Mouse (Mus musculus) megakaryocyte, embryonic 14.5 days (primary cell): ENCODE data around the gene Uqcc1. TPM values are rescaled to one million over a fixed set of nuclear protein-coding genes. Genes with fewer than 3 reads are reported as not detected.

ENCODE experiments used
- H3K27me3 ChIP-seq: replicated peaks from 2 replicates; pipeline ENCODE3; 2012; ENCODE audit warnings: inconsistent platforms
- H3K36me3 ChIP-seq: replicated peaks from 2 replicates; pipeline ENCODE3; 2012; ENCODE audit warnings: low read length, inconsistent platforms, mixed read lengths
- H3K4me1 ChIP-seq: 2 replicates; pipeline ENCODE4 v1.6.1; 2012; ENCODE audit warnings: inconsistent platforms
- H3K4me3 ChIP-seq: replicated peaks from 2 replicates; pipeline ENCODE3; 2012; ENCODE audit warnings: moderate library complexity, mild to moderate bottlenecking, inconsistent platforms
- H3K9me3 ChIP-seq: 2 replicates; pipeline ENCODE4 v1.6.1; 2012; ENCODE audit warnings: inconsistent platforms
- FLI1 ChIP-seq: IDR thresholded peaks from 2 replicates; pipeline ENCODE4 v1.6.1; 2012; ENCODE audit warnings: low read length, inconsistent platforms, mixed read lengths
- GATA1 ChIP-seq: IDR thresholded peaks from 3 replicates; pipeline ENCODE4 v1.6.1; 2012; ENCODE audit warnings: mixed read lengths, low read length, inconsistent platforms, borderline replicate concordance
- polyA plus RNA-seq: library from polyadenylated mRNA; stranded (reverse); fragments of >175 nt; gene quantifications from 2 replicates; pipeline ENCODE4 v1.2.3, GENCODE M21; 2012; ENCODE audit warnings: low replicate concordance; ENCODE audit not compliant: insufficient read depth

The Uqcc1 gene
- polyA plus RNA-seq, 1 experiment = 2.8 TPM

DNA sequence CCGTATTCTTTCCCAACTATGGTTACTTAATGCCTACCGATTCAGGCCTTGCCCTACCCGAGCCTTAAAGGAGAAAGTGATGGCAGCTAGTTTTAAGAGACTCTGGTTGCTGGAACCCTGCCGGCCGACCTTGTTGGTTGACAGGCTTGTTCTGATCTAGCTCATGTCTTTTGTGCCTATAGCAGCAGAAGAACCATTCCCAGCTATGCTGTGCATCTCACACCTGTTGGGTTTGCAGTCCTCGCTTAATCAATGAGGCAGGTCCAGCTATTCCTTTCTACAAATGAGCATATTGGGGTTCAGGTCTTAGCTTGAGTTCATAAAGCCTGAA, 124.2 kb downstream of the Uqcc1 start:
- Histone ChIP-seq H3K4me3 (no peak overlapping the region), H3K27me3 (peaks cover 78% of the 10 kb centered on the region), H3K36me3 (no peaks in the 10 kb centered on the region), H3K9me3 (no peaks in the 10 kb centered on the region), H3K4me1 (no peaks in the 10 kb centered on the region)
- TF ChIP-seq GATA1 (no peak), FLI1 (no peak)

DNA sequence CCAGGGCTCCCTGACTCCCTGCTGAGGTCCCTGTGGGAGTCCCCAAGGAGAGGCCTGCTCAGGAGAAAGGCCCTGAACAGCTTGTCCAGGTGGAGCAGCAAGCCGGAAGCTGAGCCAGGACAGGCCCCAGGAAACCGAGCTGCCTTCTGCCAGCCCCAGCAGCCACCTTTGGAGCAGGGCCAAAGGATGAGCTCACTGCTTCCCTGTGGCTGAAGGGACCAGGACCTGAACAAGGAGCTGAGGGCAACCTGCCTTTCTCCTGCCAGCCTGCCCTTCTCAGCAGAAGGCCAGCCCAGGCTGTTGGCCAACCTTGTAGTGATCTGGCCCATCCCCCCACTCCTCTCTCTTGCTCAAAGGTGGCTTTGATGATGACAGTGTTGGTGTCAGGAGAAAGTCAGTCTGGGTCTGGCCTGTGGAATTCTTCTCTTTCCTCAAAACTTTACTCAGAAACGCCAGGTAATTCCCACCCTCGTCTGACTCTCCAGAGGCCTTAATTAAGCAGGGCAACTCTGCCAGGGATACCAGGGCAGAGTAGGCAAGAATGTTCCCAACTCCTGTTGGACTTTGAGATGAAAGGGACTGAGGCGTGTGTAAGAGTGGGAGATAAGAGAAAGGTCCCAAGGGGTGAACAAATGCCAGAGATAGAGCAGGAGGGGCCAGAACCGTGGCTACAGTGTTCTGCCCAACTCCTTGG, 124.7 kb downstream of the Uqcc1 start:
- Histone ChIP-seq H3K4me3 (no peak overlapping the region), H3K4me1 (no peaks in the 10 kb centered on the region), H3K9me3 (no peaks in the 10 kb centered on the region), H3K27me3 (peaks cover 75% of the 10 kb centered on the region), H3K36me3 (no peaks in the 10 kb centered on the region)
- TF ChIP-seq GATA1 (no peak), FLI1 (no peak)

DNA sequence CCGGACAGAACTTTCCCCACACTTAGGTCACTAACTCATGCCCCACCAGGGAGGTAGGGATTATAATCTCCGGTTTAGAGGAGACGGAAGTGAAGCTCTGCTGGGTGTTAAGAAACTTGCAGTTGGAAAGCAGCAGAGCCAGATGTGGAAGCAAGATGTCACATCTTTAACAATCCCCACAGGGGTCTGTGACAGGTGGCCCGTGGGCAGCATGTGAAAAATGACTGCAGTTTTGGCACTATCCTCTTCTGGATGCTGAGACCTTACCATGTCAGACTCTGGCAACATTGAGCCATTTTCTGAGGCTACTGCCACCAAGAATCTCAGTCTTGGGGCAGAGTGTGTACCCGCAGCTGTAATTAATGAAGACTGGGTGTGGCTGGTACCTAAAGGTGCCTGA, 126.1 kb downstream of the Uqcc1 start:
- Histone ChIP-seq H3K4me1 (no peaks in the 10 kb centered on the region), H3K36me3 (no peaks in the 10 kb centered on the region), H3K27me3 (peaks cover 77% of the 10 kb centered on the region), H3K4me3 (no peak overlapping the region), H3K9me3 (no peaks in the 10 kb centered on the region)
- TF ChIP-seq GATA1 (no peak), FLI1 (no peak)

DNA sequence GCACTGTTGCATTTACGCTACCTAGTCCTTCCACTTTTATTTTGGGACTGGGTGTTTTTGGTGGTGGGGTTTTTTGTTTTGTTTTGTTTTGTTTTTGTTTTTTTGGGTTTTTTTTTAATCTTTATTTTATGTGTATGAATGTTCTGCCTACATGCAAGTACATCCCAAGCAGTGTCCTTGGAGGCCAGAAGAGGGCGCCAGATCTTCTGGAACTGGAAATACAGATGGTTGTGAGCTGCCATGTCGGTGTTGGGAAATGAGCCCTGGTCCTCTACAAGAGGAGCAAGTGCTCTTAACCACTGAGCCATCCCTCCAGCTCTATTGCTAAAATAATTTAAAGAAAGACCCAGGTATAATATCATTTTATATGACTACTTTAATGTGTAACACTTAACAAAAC, 127.3 kb downstream of the Uqcc1 start:
- peaks cover 83% of the 10 kb centered on the region for H3K27me3 ChIP-seq
- TF ChIP-seq FLI1 (no peak), GATA1 (no peak)
- H3K9me3 ChIP-seq = no peaks in the 10 kb centered on the region
- no peaks in the 10 kb centered on the region for H3K4me1 ChIP-seq
- no peak overlapping the region for H3K4me3 ChIP-seq
- H3K36me3 ChIP-seq = no peaks in the 10 kb centered on the region

DNA sequence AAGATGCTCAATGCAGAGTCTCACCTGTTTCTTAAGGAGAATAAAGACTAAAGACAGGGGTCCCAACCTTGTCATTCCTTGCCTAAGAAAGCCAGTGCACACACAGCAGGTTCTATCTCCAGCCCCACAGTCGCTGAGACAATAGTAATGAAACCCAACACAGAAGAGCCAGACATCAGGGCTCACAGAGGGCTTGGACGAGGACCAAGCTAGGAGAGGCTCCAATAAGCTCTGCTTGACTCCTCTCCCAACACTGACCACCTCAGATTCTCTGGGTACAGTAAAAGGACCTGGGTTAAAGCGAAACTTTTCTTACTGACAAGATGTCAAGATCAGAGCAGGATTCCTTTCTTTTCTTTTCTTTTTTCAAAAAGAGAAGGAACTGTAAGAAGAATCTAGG, 131.5 kb downstream of the Uqcc1 start:
- no peak overlapping the region for H3K4me3 ChIP-seq
- no peaks in the 10 kb centered on the region for H3K9me3 ChIP-seq
- H3K4me1 ChIP-seq = no peaks in the 10 kb centered on the region
- no peaks in the 10 kb centered on the region for H3K36me3 ChIP-seq
- TF ChIP-seq GATA1 = no peak
- TF ChIP-seq FLI1 = no peak
- peaks cover 69% of the 10 kb centered on the region for H3K27me3 ChIP-seq

Other genes starting within 250 kb of the Uqcc1 start
- 80.8 and 188 TPM in 2 replicates for gene Trpc4ap, start 237.9 kb downstream of the Uqcc1 start, polyA plus RNA-seq
- 90.3 and 158 TPM in 2 replicates for gene Edem2, start 200.8 kb downstream of the Uqcc1 start, polyA plus RNA-seq
- gene Gm17581, start 194.4 kb downstream of the Uqcc1 start, polyA plus RNA-seq = not detected in 2 replicates
- 1.1 TPM in 1 of 2 replicates, not detected in the other for gene Procr, start 179.2 kb downstream of the Uqcc1 start, polyA plus RNA-seq
- not detected in 2 replicates for gene Mmp24, start 155.0 kb downstream of the Uqcc1 start, polyA plus RNA-seq
- gene BC029722, start 110.9 kb downstream of the Uqcc1 start, polyA plus RNA-seq = 30.5 and 31.7 TPM in 2 replicates
- 266 and 882 TPM in 2 replicates for gene Eif6, start 103.4 kb downstream of the Uqcc1 start, polyA plus RNA-seq
- 0.03 and 0.55 TPM in 2 replicates for gene Fam83c, start 95.5 kb downstream of the Uqcc1 start, polyA plus RNA-seq
- gene Gm15557, start 10.4 kb upstream of the Uqcc1 start, polyA plus RNA-seq = not detected in 2 replicates
- gene Gdf5, start 15.1 kb upstream of the Uqcc1 start, polyA plus RNA-seq = not detected in 2 replicates
- gene Cep250, start 26.1 kb upstream of the Uqcc1 start, polyA plus RNA-seq = 7.1 and 19.6 TPM in 2 replicates
- gene 6430550D23Rik, start 77.7 kb upstream of the Uqcc1 start, polyA plus RNA-seq = not detected in 2 replicates
- 49.2 and 93.8 TPM in 2 replicates for gene Ergic3, start 77.7 kb upstream of the Uqcc1 start, polyA plus RNA-seq
- not detected in 2 replicates for gene Fer1l4, start 122.6 kb upstream of the Uqcc1 start, polyA plus RNA-seq
- 2.2 TPM in 1 of 2 replicates, not detected in the other for gene Spag4, start 134.9 kb upstream of the Uqcc1 start, polyA plus RNA-seq
- 17.2 and 27.7 TPM in 2 replicates for gene Cpne1, start 181.7 kb upstream of the Uqcc1 start, polyA plus RNA-seq
- gene Rbm12, start 181.7 kb upstream of the Uqcc1 start, polyA plus RNA-seq = 2.3 and 7.1 TPM in 2 replicates
- not detected in 2 replicates for gene Gm28036, start 196.8 kb upstream of the Uqcc1 start, polyA plus RNA-seq
- 248 and 453 TPM in 2 replicates for gene Romo1, start 213.7 kb upstream of the Uqcc1 start, polyA plus RNA-seq
- 5.4 and 12.7 TPM in 2 replicates for gene Nfs1, start 213.9 kb upstream of the Uqcc1 start, polyA plus RNA-seq
- 68.5 and 230 TPM in 2 replicates for gene Rbm39, start 249.9 kb upstream of the Uqcc1 start, polyA plus RNA-seq